Mouse (Mus musculus): ENCODE data around the gene Fdx1l. TPM values are rescaled to one million over a fixed set of nuclear protein-coding genes. Genes with fewer than 3 reads are reported as not detected.

The Fdx1l gene
- polyA plus RNA-seq, 1 experiment from 2014 or later = 60.8 TPM

- Histone ChIP-seq H3K27me3 (replicated peaks; ENCODE audit: control insufficient read depth, insufficient read depth, low read length) (no peaks in the 10 kb centered on the region), H3K27ac (replicated peaks; ENCODE audit: low read depth, low read length) (no peak overlapping the region), H3K9me3 (ENCODE audit: control insufficient read depth, low read length) (no peaks in the 10 kb centered on the region), H3K9ac (ENCODE audit: low read depth, low read length) (no peak overlapping the region), H3K36me3 (ENCODE audit: control insufficient read depth, insufficient read depth, low read length) (peaks cover 20% of the 10 kb centered on the region; the same call in 1 of the 2 replicates), H3K4me3 (ENCODE audit: low read depth, low read length) (no peak overlapping the region), H3K4me1 (ENCODE audit: control insufficient read depth, insufficient read depth, low read length) (no peaks in the 10 kb centered on the region), H3K4me2 (ENCODE audit: low read depth, low read length) (no peak overlapping the region)
- WGBS = 86% methylated on average over 6 of the region's 6 CpGs
- DNase-seq (ENCODE audit: low spot score) = no peak
- ATAC-seq (ENCODE audit: low read depth) = no peak
Observed at GRCm38 (mm10) chr9:21104814-21105213, 31.4 kb upstream of the Fdx1l start.

GRCm38 (mm10) chr9:21102076-21102475 lies 28.7 kb upstream of the Fdx1l start:
- Histone ChIP-seq H3K27ac (replicated peaks; ENCODE audit: low read depth, low read length) (no peak overlapping the region), H3K4me1 (ENCODE audit: control insufficient read depth, insufficient read depth, low read length) (no peaks in the 10 kb centered on the region), H3K9ac (ENCODE audit: low read depth, low read length) (no peak overlapping the region), H3K27me3 (replicated peaks; ENCODE audit: control insufficient read depth, insufficient read depth, low read length) (no peaks in the 10 kb centered on the region), H3K4me3 (ENCODE audit: low read depth, low read length) (no peak overlapping the region), H3K36me3 (ENCODE audit: control insufficient read depth, insufficient read depth, low read length) (peaks cover 13% of the 10 kb centered on the region; the same call in 1 of the 2 replicates), H3K9me3 (ENCODE audit: control insufficient read depth, low read length) (no peaks in the 10 kb centered on the region), H3K4me2 (ENCODE audit: low read depth, low read length) (no peak overlapping the region)
- DNase-seq (ENCODE audit: low spot score) (no peak), ATAC-seq (ENCODE audit: low read depth) (no peak)
- WGBS = 89% methylated on average over 2 of the region's 2 CpGs

- DNase-seq (ENCODE audit: low spot score) (no peak), ATAC-seq (ENCODE audit: low read depth) (peak; percentile 26; the same call in 1 of the 2 replicates)
- H3K4me2 ChIP-seq (ENCODE audit: low read depth, low read length) = no peak overlapping the region; the same call in 1 of the 2 replicates
- no peaks in the 10 kb centered on the region for H3K9me3 ChIP-seq (ENCODE audit: control insufficient read depth, low read length)
- 43% methylated on average over 15 of the region's 15 CpGs for WGBS
- peaks cover 6% of the 10 kb centered on the region; the same call in 1 of the 2 replicates for H3K36me3 ChIP-seq (ENCODE audit: control insufficient read depth, insufficient read depth, low read length)
- no peak overlapping the region for H3K4me3 ChIP-seq (ENCODE audit: low read depth, low read length)
- peak overlapping the region; percentile 20; the same call in 1 of the 2 replicates for H3K9ac ChIP-seq (ENCODE audit: low read depth, low read length)
- no peaks in the 10 kb centered on the region for H3K27me3 ChIP-seq (replicated peaks; ENCODE audit: control insufficient read depth, insufficient read depth, low read length)
- no peaks in the 10 kb centered on the region for H3K4me1 ChIP-seq (ENCODE audit: control insufficient read depth, insufficient read depth, low read length)
- no peak overlapping the region for H3K27ac ChIP-seq (replicated peaks; ENCODE audit: low read depth, low read length)
Observed at GRCm38 (mm10) chr9:21100447-21101161, 27.2 kb upstream of the Fdx1l start.

GRCm38 (mm10) chr9:21097793-21098192 lies 24.4 kb upstream of the Fdx1l start:
- Histone ChIP-seq H3K4me2 (ENCODE audit: low read depth, low read length) (no peak overlapping the region), H3K9ac (ENCODE audit: low read depth, low read length) (no peak overlapping the region), H3K27me3 (replicated peaks; ENCODE audit: control insufficient read depth, insufficient read depth, low read length) (no peaks in the 10 kb centered on the region), H3K27ac (replicated peaks; ENCODE audit: low read depth, low read length) (no peak overlapping the region), H3K4me1 (ENCODE audit: control insufficient read depth, insufficient read depth, low read length) (no peaks in the 10 kb centered on the region), H3K36me3 (ENCODE audit: control insufficient read depth, insufficient read depth, low read length) (no peaks in the 10 kb centered on the region), H3K9me3 (ENCODE audit: control insufficient read depth, low read length) (no peaks in the 10 kb centered on the region), H3K4me3 (ENCODE audit: low read depth, low read length) (no peak overlapping the region)
- DNase-seq (ENCODE audit: low spot score) (no peak), ATAC-seq (ENCODE audit: low read depth) (no peak)
- WGBS = 81% methylated on average over 8 of the region's 8 CpGs

GRCm38 (mm10) chr9:21095958-21096357 lies 22.5 kb upstream of the Fdx1l start:
- no peak for ATAC-seq (ENCODE audit: low read depth)
- no peaks in the 10 kb centered on the region for H3K9me3 ChIP-seq (ENCODE audit: control insufficient read depth, low read length)
- H3K9ac ChIP-seq (ENCODE audit: low read depth, low read length) = no peak overlapping the region
- H3K36me3 ChIP-seq (ENCODE audit: control insufficient read depth, insufficient read depth, low read length) = no peaks in the 10 kb centered on the region
- H3K4me1 ChIP-seq (ENCODE audit: control insufficient read depth, insufficient read depth, low read length) = no peaks in the 10 kb centered on the region
- no peaks in the 10 kb centered on the region for H3K27me3 ChIP-seq (replicated peaks; ENCODE audit: control insufficient read depth, insufficient read depth, low read length)
- no peak overlapping the region for H3K4me3 ChIP-seq (ENCODE audit: low read depth, low read length)
- H3K4me2 ChIP-seq (ENCODE audit: low read depth, low read length) = no peak overlapping the region
- no peak overlapping the region for H3K27ac ChIP-seq (replicated peaks; ENCODE audit: low read depth, low read length)
- 82% methylated on average over 4 of the region's 4 CpGs for WGBS
- DNase-seq (ENCODE audit: low spot score) = no peak

- no peak for ATAC-seq (ENCODE audit: low read depth)
- H3K4me3 ChIP-seq (ENCODE audit: low read depth, low read length) = no peak overlapping the region
- H3K36me3 ChIP-seq (ENCODE audit: control insufficient read depth, insufficient read depth, low read length) = peaks cover 20% of the 10 kb centered on the region
- no peak overlapping the region for H3K4me2 ChIP-seq (ENCODE audit: low read depth, low read length)
- H3K9me3 ChIP-seq (ENCODE audit: control insufficient read depth, low read length) = no peaks in the 10 kb centered on the region
- WGBS = 93% methylated on average over 9 of the region's 9 CpGs
- H3K4me1 ChIP-seq (ENCODE audit: control insufficient read depth, insufficient read depth, low read length) = peaks cover 6% of the 10 kb centered on the region
- no peak for DNase-seq (ENCODE audit: low spot score)
- H3K27me3 ChIP-seq (replicated peaks; ENCODE audit: control insufficient read depth, insufficient read depth, low read length) = no peaks in the 10 kb centered on the region
- no peak overlapping the region for H3K9ac ChIP-seq (ENCODE audit: low read depth, low read length)
- H3K27ac ChIP-seq (replicated peaks; ENCODE audit: low read depth, low read length) = no peak overlapping the region
Observed at GRCm38 (mm10) chr9:21093423-21093822, 20.0 kb upstream of the Fdx1l start.

- under 1% methylated on average over 51 of the region's 54 CpGs for WGBS
- peaks cover 36% of the 10 kb centered on the region for H3K36me3 ChIP-seq (ENCODE audit: control insufficient read depth, insufficient read depth, low read length)
- peak within 1 kb of the TSS; percentile 88 for H3K27ac ChIP-seq (replicated peaks; ENCODE audit: low read depth, low read length)
- peak within 1 kb of the TSS; percentile 76 for H3K4me3 ChIP-seq (ENCODE audit: low read depth, low read length)
- no peaks in the 10 kb centered on the region for H3K9me3 ChIP-seq (ENCODE audit: control insufficient read depth, low read length)
- H3K4me1 ChIP-seq (ENCODE audit: control insufficient read depth, insufficient read depth, low read length) = peaks cover 6% of the 10 kb centered on the region
- ATAC-seq (ENCODE audit: low read depth) = peak; percentile 100
- H3K9ac ChIP-seq (ENCODE audit: low read depth, low read length) = peak within 1 kb of the TSS; percentile 87
- DNase-seq (ENCODE audit: low spot score) = peak; percentile 99
- H3K4me2 ChIP-seq (ENCODE audit: low read depth, low read length) = peak within 1 kb of the TSS; percentile 79
- no peaks in the 10 kb centered on the region for H3K27me3 ChIP-seq (replicated peaks; ENCODE audit: control insufficient read depth, insufficient read depth, low read length)
Observed at GRCm38 (mm10) chr9:21091707-21092320, 18.4 kb upstream of the Fdx1l start, which contains the start of the genes Gm38431 and Raver1. Gene Gm38431, minus strand, starts transcription at chr9:21091997. Gene Raver1, minus strand, starts transcription at chr9:21092008.

- Histone ChIP-seq H3K27me3 (replicated peaks; ENCODE audit: control insufficient read depth, insufficient read depth, low read length) (no peaks in the 10 kb centered on the region), H3K4me3 (ENCODE audit: low read depth, low read length) (peak overlapping the region; percentile 76), H3K4me1 (ENCODE audit: control insufficient read depth, insufficient read depth, low read length) (peaks cover 6% of the 10 kb centered on the region), H3K9me3 (ENCODE audit: control insufficient read depth, low read length) (no peaks in the 10 kb centered on the region), H3K4me2 (ENCODE audit: low read depth, low read length) (peak overlapping the region; percentile 79), H3K36me3 (ENCODE audit: control insufficient read depth, insufficient read depth, low read length) (peaks cover 43% of the 10 kb centered on the region), H3K27ac (replicated peaks; ENCODE audit: low read depth, low read length) (peak overlapping the region; percentile 88), H3K9ac (ENCODE audit: low read depth, low read length) (peak overlapping the region; percentile 87)
- 4% methylated on average over 24 of the region's 24 CpGs for WGBS
- peak; percentile 3 for ATAC-seq (ENCODE audit: low read depth)
- DNase-seq (ENCODE audit: low spot score) = peak; percentile 6
Observed at GRCm38 (mm10) chr9:21090972-21091706, 17.7 kb upstream of the Fdx1l start.
